Mouse (Mus musculus) gastrocnemius, postnatal 10 days (tissue): ENCODE measurements around the gene Nudt2. TPM values are rescaled to one million over a fixed set of nuclear protein-coding genes. Genes with fewer than 3 reads are reported as not detected.
"Not testable (repeated sequence)": the region's sequence is repeated elsewhere in the genome, so short reads cannot be mapped to it uniquely, and the experiment has no call there.

Experiments
- DNase-seq: peaks from one replicate; pipeline ENCODE4 v3.0.0; 2021; ENCODE audit warnings: mixed read lengths
- long read RNA-seq, 2 experiments: library from polyadenylated mRNA; stranded (forward); transcript quantifications; one replicate each; pipeline ENCODE4 v2.0.0; 2021
- total RNA-seq, 2 experiments: library from RNA; stranded (reverse); gene quantifications; 2 replicates each; pipeline ENCODE4 v1.2.3; 2021

Nudt2 gene
- total RNA-seq = 10 to 100 TPM; 25.8 to 26.3 TPM
- long read RNA-seq, experiment 1, transcript Nudt2-201 (3 exons, 845 nt) = major isoform, 10 of 11 reads
- long read RNA-seq, experiment 1, partial matches to known transcripts = 1 of 11 reads
- long read RNA-seq, experiment 1, other reads (novel, unspliced or antisense) = 0 of 11 reads
- long read RNA-seq, experiment 2, transcript Nudt2-201 (3 exons, 845 nt) = major isoform, 5 of 5 reads
- long read RNA-seq, experiment 2, partial matches to known transcripts = 0 of 5 reads
- long read RNA-seq, experiment 2, other reads (novel, unspliced or antisense) = 0 of 5 reads

- DNase-seq = peak; percentile 93
These were observed at the start of gene Nudt2, which contains the start of gene Kif24 for GRCm38 (mm10) chr4:41464345-41465286. Gene Nudt2, plus strand, starts transcription at chr4:41465151. Gene Kif24, minus strand, starts transcription at chr4:41464887.

GRCm38 (mm10) chr4:41416966-41417365, 48.0 kb upstream of the Nudt2 start:
- DNase-seq = no peak

- no peak for DNase-seq
These were observed 26.0 kb upstream of the Nudt2 start for GRCm38 (mm10) chr4:41438931-41439330.

- no peak for DNase-seq
These were observed 22.1 kb upstream of the Nudt2 start for GRCm38 (mm10) chr4:41442790-41443302.

GRCm38 (mm10) chr4:41447595-41447994, 17.4 kb upstream of the Nudt2 start:
- DNase-seq = no peak

GRCm38 (mm10) chr4:41460690-41461089, 4.3 kb upstream of the Nudt2 start:
- DNase-seq = no peak

- not testable (repeated sequence) for DNase-seq
These were observed 1.8 kb upstream of the Nudt2 start for GRCm38 (mm10) chr4:41463051-41463738.

GRCm38 (mm10) chr4:41465287-41465665, 325 bp downstream of the Nudt2 start:
- DNase-seq = no peak

GRCm38 (mm10) chr4:41468396-41469080, 3.6 kb downstream of the Nudt2 start:
- DNase-seq = peak; percentile 62

GRCm38 (mm10) chr4:41469199-41469598, 4.2 kb downstream of the Nudt2 start:
- DNase-seq = no peak

- DNase-seq = no peak
These were observed 5.2 kb downstream of the Nudt2 start for GRCm38 (mm10) chr4:41470051-41470683.

GRCm38 (mm10) chr4:41470684-41471383, 5.9 kb downstream of the Nudt2 start:
- no peak for DNase-seq

- DNase-seq = no peak
These were observed 6.4 kb downstream of the Nudt2 start for GRCm38 (mm10) chr4:41471384-41471689.

- DNase-seq = no peak
These were observed 12.8 kb downstream of the Nudt2 start for GRCm38 (mm10) chr4:41477648-41478160.

- DNase-seq = no peak
These were observed 14.0 kb downstream of the Nudt2 start for GRCm38 (mm10) chr4:41478751-41479455.

- no peak for DNase-seq
These were observed 14.5 kb downstream of the Nudt2 start for GRCm38 (mm10) chr4:41479456-41479804.

GRCm38 (mm10) chr4:41480254-41480653, 15.3 kb downstream of the Nudt2 start:
- peak; percentile 65 for DNase-seq

GRCm38 (mm10) chr4:41481601-41482017, 16.7 kb downstream of the Nudt2 start:
- DNase-seq = peak; percentile 58

GRCm38 (mm10) chr4:41492951-41493350, 28.0 kb downstream of the Nudt2 start:
- DNase-seq = no peak
